Mouse (Mus musculus) heart, embryonic 14.5 days (tissue): ENCODE results near the gene Trim8. TPM values are rescaled to one million over a fixed set of nuclear protein-coding genes. Genes with fewer than 3 reads are reported as not detected.

ENCODE experiments used
- ATAC-seq: fragments of 200-750 bp; cut with Nextera tagmentation; 2 replicates; pipeline ENCODE4 v1.8.0; 2017; ENCODE audit warnings: low read depth, moderate TSS enrichment; ENCODE audit not compliant: insufficient number of reproducible peaks, insufficient read depth, low FRiP score
- H3K27ac ChIP-seq, 2 experiments: fragments of 200-500 bp in 1 of 2; fragments of 300-500 bp in 1 of 2; sonication (generic) in 1 of 2; replicated peaks in 1 of 2; 2 replicates each; pipeline ENCODE4 v1.5.1; 2012 to 2014; ENCODE audit warnings: low read depth in 2 of 2, low read length in 2 of 2, control low read depth in 1 of 2, mild to moderate bottlenecking in 1 of 2, mixed read lengths in 1 of 2; ENCODE audit not compliant: control insufficient read depth in 1 of 2, insufficient read depth in 1 of 2
- H3K27me3 ChIP-seq: fragments of 300-500 bp; sonication (generic); 2 replicates; pipeline ENCODE4 v1.6.1; 2014; ENCODE audit warnings: mild to moderate bottlenecking, low read length, control low read depth; ENCODE audit not compliant: control insufficient read depth, insufficient read depth
- H3K36me3 ChIP-seq: fragments of 300-500 bp; sonication (generic); 2 replicates; pipeline ENCODE4 v1.6.1; 2014; ENCODE audit warnings: mild to moderate bottlenecking, control low read depth, low read length, mixed read lengths; ENCODE audit not compliant: control insufficient read depth, insufficient read depth
- H3K4me1 ChIP-seq, 2 experiments: fragments of 200-500 bp in 1 of 2; fragments of 300-500 bp in 1 of 2; sonication (generic) in 1 of 2; 2 replicates each; pipeline ENCODE4 v1.6.1; 2012 to 2014; ENCODE audit warnings: low read length in 2 of 2, control low read depth in 1 of 2, mixed read lengths in 1 of 2; ENCODE audit not compliant: control insufficient read depth in 2 of 2, insufficient read depth in 2 of 2
- H3K4me2 ChIP-seq: fragments of 300-500 bp; sonication (generic); 2 replicates; pipeline ENCODE4 v1.6.1; 2014; ENCODE audit warnings: mild to moderate bottlenecking, low read length
- H3K4me3 ChIP-seq, 2 experiments: fragments of 200-500 bp in 1 of 2; fragments of 300-500 bp in 1 of 2; sonication (generic) in 1 of 2; 2 replicates each; pipeline ENCODE4 v1.5.1; 2012 to 2014; ENCODE audit warnings: low read length in 2 of 2, mild to moderate bottlenecking in 2 of 2, control low read depth in 1 of 2, low read depth in 1 of 2, moderate library complexity in 1 of 2; ENCODE audit not compliant: control insufficient read depth in 1 of 2, insufficient read depth in 1 of 2
- H3K9ac ChIP-seq: fragments of 300-500 bp; sonication (generic); 2 replicates; pipeline ENCODE4 v1.6.1; 2014; ENCODE audit warnings: mild to moderate bottlenecking, low read length
- H3K9me3 ChIP-seq: fragments of 300-500 bp; sonication (generic); 2 replicates; pipeline ENCODE4 v1.6.1; 2016; ENCODE audit warnings: low read length, control low read depth; ENCODE audit not compliant: control insufficient read depth
- WGBS: fragments of 180-500 bp; shearing (Covaris S2); extraction: QIAGEN DNeasy Blood & Tissue Kit; methylation state at CpG from one replicate; pipeline ENCODE4 v1.1.7; 2014; 5-methylcytosine and 5-hydroxymethylcytosine counted together
- polyA plus RNA-seq: library from polyadenylated mRNA; unstranded; fragments of >200 nt; fragmentation: Nextera tagmentation; extraction: Ambion mirVana; gene quantifications from 2 replicates; pipeline ENCODE4 v1.2.1, GENCODE M21; 2014

The Trim8 gene
- 23.4 TPM in 2 replicates for polyA plus RNA-seq

DNA sequence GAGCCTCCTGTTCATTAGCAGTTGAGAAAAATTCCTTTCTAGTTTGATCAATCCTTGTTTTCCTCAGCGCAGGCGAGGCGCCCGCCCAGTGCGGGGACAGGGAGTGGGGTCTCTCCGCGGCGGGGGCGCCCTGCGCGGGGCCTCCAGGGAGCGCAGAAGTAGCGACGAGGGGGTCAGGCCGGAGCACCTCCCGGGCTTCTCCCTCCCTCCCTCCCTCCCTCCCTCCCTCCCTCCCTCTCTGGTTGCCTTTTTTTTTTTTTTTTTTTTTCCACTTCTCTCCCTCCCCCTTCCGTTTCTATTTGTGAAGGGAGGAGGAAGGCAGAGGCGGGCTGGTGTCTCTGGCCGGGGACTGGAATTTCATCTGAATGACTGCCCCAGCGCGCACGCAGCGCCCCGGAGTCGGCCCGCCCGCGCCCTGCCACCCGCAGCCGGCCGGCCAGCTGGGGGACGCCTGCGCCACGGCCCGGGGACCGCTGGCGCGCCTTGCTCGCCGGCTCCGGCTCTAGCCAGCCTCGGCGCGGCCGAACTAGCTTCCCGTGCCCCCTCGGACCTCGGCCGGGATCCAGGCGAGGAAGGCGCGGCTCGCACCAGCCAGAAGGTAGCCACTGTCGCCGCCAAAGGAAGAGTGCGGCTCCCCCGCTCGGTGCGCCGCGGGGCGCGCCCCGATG is at the start of gene Trim8:
Gene Trim8, plus strand, starts transcription at position 302 of the 668 bp plus-strand sequence.
- H3K9me3 ChIP-seq = no peaks in the 10 kb centered on the region
- H3K27me3 ChIP-seq = no peaks in the 10 kb centered on the region
- peak within 1 kb of the TSS; percentile 83 to 97 for H3K4me3 ChIP-seq
- H3K4me2 ChIP-seq = peak within 1 kb of the TSS; percentile 92
- WGBS = under 1% methylated on average over 46 of the region's 64 CpGs
- H3K36me3 ChIP-seq = peaks cover 20% of the 10 kb centered on the region
- ATAC-seq = peak; percentile 28
- H3K27ac ChIP-seq = peak within 1 kb of the TSS; percentile 100
- H3K9ac ChIP-seq = peak within 1 kb of the TSS; percentile 98
- H3K4me1 ChIP-seq = peaks cover 16 to 22% of the 10 kb centered on the region in 2 experiments

DNA sequence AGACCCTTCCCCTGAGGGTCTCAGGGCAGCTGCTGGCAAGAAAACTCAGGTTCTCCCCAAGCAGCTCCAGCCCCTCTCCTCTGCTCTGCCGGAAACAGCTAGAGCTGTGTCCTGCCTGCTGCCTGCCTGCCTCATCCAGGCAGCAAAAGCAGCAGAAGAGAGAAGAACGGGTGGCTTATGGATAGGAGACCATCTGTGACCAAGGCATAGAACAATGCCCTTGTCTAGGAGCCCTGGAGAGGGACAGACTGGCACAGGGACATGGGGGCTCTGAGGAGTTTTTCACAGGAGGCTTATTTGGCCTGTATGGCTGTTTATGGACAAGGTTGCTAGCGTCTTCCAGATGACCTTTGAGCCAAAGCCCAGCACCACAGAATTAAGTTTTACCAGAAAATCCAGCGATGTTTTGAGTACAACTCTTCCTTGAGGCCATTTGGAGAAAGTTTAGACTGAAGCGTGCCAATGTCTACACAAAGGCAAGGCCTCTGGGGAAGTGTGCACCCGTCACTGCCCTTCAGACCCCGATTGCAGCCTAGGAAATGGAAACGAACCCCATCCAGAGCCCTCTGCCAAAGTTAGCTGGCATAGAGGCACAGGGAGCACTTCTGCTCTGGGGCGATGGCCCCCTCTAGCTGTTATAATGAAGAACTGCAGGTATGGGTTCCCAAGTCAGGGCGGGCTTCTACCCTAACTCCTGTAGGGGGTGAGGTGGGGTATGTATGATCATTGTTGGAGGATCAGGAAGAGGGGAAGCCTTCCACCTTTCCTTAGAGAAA is 49.3 kb upstream of the Trim8 start:
- Histone ChIP-seq H3K36me3 (peaks cover 19% of the 10 kb centered on the region), H3K4me2 (no peak overlapping the region), H3K9me3 (no peaks in the 10 kb centered on the region), H3K4me1 (peaks cover 44 to 66% of the 10 kb centered on the region in 2 experiments), H3K4me3 (no peak overlapping the region), H3K9ac (no peak overlapping the region), H3K27me3 (no peaks in the 10 kb centered on the region), H3K27ac (peak overlapping the region in 1 of 2 experiments; percentile 26; a peak in 1 of 4 replicates)
- ATAC-seq = no peak
- 40% methylated on average over 10 of the region's 10 CpGs for WGBS

DNA sequence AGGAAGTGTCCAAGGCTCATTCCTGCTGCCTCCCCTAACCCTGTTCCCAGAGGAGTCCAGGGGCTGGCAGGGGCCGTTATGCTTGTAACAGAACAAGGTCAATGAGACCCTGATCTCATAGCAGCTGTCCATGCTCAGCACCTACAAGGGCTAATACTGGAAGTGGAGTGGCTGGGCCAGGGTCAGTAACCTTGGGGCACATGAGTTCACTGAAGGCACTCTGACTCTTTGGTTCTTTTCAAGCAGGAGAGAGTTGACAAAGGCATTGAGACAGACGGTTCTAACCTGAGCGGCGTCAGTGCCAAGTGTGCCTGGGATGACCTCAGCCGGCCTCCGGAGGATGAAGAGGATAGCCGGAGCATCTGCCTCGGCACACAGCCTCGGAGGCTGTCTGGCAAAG is 48.6 kb upstream of the Trim8 start:
- 78% methylated on average over 9 of the region's 9 CpGs for WGBS
- H3K4me1 ChIP-seq = peaks cover 47 to 68% of the 10 kb centered on the region in 2 experiments
- no peaks in the 10 kb centered on the region for H3K27me3 ChIP-seq
- H3K4me2 ChIP-seq = no peak overlapping the region
- no peak overlapping the region for H3K4me3 ChIP-seq
- H3K9ac ChIP-seq = no peak overlapping the region
- peaks cover 23% of the 10 kb centered on the region for H3K36me3 ChIP-seq
- H3K9me3 ChIP-seq = no peaks in the 10 kb centered on the region
- peak overlapping the region in 1 of 2 experiments; percentile 94; a peak in 2 of 4 replicates for H3K27ac ChIP-seq
- no peak for ATAC-seq

DNA sequence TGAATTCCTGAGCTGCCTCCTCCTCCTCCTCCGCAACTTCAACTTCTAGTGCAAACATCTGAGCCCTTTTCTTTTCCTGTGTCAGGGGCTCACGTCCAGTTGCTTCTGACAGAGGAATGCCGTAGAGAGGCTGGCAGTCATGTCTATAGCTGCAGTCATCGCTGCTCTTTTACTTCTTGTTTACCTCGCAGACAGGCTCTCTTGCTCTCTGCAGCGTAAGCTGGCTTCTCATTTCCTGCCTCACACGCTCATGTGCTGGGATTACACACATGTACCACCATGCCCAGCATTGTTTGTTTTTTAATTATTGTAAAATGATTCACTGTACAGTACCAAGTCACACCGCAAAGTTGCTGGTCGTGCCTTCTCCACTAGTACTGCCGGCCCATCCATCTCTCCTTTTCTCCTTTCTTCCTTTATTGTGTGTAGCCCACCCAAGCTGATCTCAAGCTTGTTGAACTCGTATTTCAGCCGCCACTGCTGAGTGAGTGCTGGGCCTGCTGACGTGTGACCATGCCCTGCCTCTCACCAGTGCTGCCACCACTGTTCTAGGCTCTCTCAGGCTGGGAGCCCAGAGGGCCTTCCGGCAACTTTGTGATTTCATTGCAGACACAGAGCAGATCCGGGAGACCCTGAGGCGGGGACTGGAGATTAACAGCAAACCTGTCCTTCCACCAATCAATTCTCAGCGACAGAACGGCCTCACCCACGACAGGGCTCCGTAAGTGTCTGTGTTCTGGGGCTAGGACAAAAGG is 47.2 kb upstream of the Trim8 start:
- ATAC-seq = peak; percentile 24; the same call in 1 of the 2 replicates
- peaks cover 31% of the 10 kb centered on the region for H3K36me3 ChIP-seq
- peak overlapping the region; percentile 69 for H3K9ac ChIP-seq
- H3K9me3 ChIP-seq = no peaks in the 10 kb centered on the region
- peak overlapping the region; percentile 45 for H3K4me2 ChIP-seq
- no peak overlapping the region for H3K4me3 ChIP-seq
- no peaks in the 10 kb centered on the region for H3K27me3 ChIP-seq
- H3K4me1 ChIP-seq = peaks cover 52 to 74% of the 10 kb centered on the region in 2 experiments
- 22% methylated on average over 20 of the region's 20 CpGs for WGBS
- peak overlapping the region; percentile 73 to 94 for H3K27ac ChIP-seq

DNA sequence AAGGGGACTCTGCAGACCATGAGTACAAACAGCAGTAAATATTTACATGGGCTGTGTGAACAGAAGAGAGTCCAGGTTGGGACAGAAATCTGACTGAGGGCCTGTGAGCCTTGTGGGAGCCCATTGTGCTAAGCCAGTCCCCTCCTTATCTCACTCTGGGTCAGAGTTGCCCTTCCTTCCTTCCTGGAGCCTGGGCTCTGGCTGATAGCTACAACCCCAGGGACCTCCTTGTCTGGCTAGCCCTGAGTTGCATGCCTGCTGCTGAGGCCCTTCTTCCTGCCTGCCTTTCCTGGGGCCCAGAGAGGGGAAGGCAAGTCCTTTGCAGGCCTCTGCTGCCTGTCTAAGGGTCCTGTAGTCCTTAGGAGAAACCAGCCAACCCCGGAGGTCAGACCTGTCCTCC is 46.5 kb upstream of the Trim8 start:
- no peaks in the 10 kb centered on the region for H3K27me3 ChIP-seq
- no peak overlapping the region for H3K4me3 ChIP-seq
- peaks cover 32% of the 10 kb centered on the region for H3K36me3 ChIP-seq
- peak overlapping the region; percentile 73 to 94 for H3K27ac ChIP-seq
- 0% methylated on average over 1 of the region's 1 CpGs for WGBS
- peaks cover 59 to 81% of the 10 kb centered on the region in 2 experiments for H3K4me1 ChIP-seq
- no peaks in the 10 kb centered on the region for H3K9me3 ChIP-seq
- peak overlapping the region; percentile 69 for H3K9ac ChIP-seq
- ATAC-seq = peak; percentile 76
- H3K4me2 ChIP-seq = peak overlapping the region; percentile 45

DNA sequence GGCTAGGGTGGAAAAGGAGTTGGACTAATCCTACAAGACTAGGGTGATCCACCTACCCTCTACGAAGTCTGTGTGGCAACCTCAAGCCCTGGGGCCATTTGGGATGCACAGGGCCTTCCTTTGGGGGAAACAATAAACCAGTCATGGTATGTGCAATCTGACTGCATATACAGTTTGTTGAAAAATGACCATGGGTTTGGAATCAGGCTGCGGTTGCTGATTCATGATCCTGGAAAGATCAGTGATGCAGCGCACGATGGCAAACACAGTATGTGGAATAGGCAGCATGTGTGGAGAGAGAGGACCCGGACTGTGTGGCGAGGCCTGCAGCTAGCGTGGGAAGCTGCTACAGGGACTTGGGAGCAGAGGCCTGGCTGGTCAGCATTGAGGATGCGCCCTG is 45.9 kb upstream of the Trim8 start:
- no peak for ATAC-seq
- H3K36me3 ChIP-seq = peaks cover 30% of the 10 kb centered on the region
- peaks cover 64 to 87% of the 10 kb centered on the region in 2 experiments for H3K4me1 ChIP-seq
- H3K27ac ChIP-seq = peak overlapping the region; percentile 73 to 94
- H3K9ac ChIP-seq = peak overlapping the region; percentile 69
- 84% methylated on average over 8 of the region's 8 CpGs for WGBS
- H3K27me3 ChIP-seq = no peaks in the 10 kb centered on the region
- no peak overlapping the region for H3K4me3 ChIP-seq
- H3K9me3 ChIP-seq = no peaks in the 10 kb centered on the region
- peak overlapping the region; percentile 45 for H3K4me2 ChIP-seq

DNA sequence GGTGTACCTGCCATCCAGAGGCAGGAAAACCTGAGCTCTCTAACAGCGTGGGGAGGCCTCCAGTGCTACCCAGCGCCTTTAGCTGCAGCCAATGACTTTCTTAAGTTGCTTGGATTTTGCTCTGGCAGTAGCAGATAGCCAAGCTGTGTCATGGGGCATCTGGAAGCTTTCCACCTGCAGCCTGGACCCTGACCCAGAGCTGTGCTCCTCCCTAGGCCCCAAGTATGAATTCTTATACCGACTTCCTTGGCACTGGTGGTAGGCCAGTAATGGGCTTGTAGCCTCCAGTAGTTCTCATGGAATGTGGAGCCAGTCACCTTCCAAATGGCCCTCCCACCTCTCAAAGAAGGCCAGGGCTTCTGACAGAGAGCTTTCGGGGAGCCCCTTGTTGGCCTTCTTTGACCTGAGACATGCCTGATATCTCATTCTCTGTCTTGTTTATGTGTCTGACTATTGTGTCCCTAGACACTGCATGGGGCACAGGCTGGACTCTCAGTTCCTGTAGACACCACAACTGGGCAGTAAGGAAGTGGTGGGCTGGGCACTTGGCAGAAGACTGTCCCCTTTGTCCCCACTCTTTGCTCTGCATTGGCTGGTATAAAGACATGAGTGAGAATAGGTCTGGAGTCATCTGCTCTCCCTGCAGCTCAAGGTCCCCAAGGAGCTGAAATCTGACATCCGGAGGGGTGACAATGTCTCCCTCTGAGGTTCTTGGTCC is 45.3 kb upstream of the Trim8 start:
- Histone ChIP-seq H3K27me3 (no peaks in the 10 kb centered on the region), H3K36me3 (peaks cover 28% of the 10 kb centered on the region), H3K9ac (peak overlapping the region; percentile 36; the same call in 1 of the 2 replicates), H3K27ac (peak overlapping the region; percentile 73 to 94), H3K4me1 (peaks cover 66 to 90% of the 10 kb centered on the region in 2 experiments), H3K4me3 (no peak overlapping the region), H3K9me3 (no peaks in the 10 kb centered on the region), H3K4me2 (no peak overlapping the region)
- 77% methylated on average over 5 of the region's 5 CpGs for WGBS
- no peak for ATAC-seq
